10 mouse cellular contexts compared by ENCODE assay signal in the genomic region with DNA sequence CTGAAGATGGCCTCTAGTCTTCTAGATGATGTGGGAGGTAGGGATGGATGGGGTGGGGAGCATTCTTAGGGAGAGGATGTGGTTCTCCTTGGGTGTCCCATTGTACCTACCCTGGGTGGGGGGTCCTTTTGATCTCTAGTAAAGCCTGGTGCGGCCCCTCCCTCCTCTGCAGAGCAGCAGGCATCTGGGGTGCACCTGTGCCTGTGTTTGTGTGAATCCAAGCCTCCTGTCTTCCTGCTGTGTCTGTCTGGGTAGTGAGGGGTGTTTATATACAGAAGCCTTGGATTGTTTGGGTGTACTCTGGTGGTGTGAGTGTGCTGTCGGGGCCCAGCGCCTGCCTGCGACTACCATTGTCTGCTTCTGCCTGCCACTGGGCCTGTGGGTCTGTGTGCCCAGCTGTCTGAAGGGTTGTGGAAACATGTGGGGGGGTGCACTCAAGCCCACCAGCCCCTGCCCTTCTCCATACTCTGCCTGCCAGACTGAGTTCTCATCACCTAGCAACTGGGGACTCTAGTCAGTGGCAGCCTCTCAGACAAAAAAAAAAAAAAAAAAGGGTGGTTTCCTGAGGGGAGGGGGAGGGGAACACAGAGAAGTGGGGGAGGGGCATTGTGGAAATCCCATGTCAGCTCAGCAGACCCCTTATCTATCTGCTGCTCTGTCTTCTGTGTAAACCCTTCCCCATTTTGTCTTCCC. TPM values are rescaled to one million over a fixed set of nuclear protein-coding genes. Genes with fewer than 3 reads are reported as not detected.
DNase-seq lines count a peak whose midpoint lies in the region; ATAC-seq and TF ChIP-seq lines count a peak whose summit lies in the region.
"Had no signal": no experiment of that assay in that cellular context is flagged by ENCODE, and none has a peak within 500 bp of the region (broad histone marks: within the 10 kb centered on the region; RNA-seq: fewer than 3 reads in every experiment).

No protein-coding gene starts in this region.

- H3K4me3 ChIP-seq in lung, embryonic 14.5 days (ENCODE audit: low read depth, low read length): no peak overlapping the region
- no peak overlapping the region for H3K4me3 ChIP-seq in lung, adult 2 months (replicated peaks; ENCODE audit: extremely low read depth, low read depth, low read length)
- no peak overlapping the region for H3K4me3 ChIP-seq in embryonic facial prominence, embryonic 12.5 days

- no peaks in the 10 kb centered on the region for H3K9me3 ChIP-seq in lung, embryonic 14.5 days (ENCODE audit: low read depth, low read length)
- H3K9me3 ChIP-seq in embryonic facial prominence, embryonic 12.5 days: no peaks in the 10 kb centered on the region

- peak; percentile 39; the same call in 1 of the 2 replicates for ATAC-seq in lung, embryonic 14.5 days (ENCODE audit: insufficient read depth)
- ATAC-seq in embryonic facial prominence, embryonic 12.5 days (ENCODE audit: insufficient number of reproducible peaks, insufficient read depth, low FRiP score, low TSS enrichment): peak; percentile 36; the same call in 1 of the 2 replicates
- ATAC-seq: liver, postnatal 0 days had no signal

- TF ChIP-seq CTCF in lung, embryonic 14.5 days (IDR thresholded peaks at IDR 0.05; ENCODE audit: low read depth): no peak
- no peak for TF ChIP-seq CTCF in lung, adult 2 months (IDR thresholded peaks at IDR 0.05; ENCODE audit: insufficient read depth, low read length)

- no peaks in the 10 kb centered on the region for H3K27me3 ChIP-seq in lung, embryonic 14.5 days (ENCODE audit: insufficient read depth, low read length)
- 0 out of 2 replicates have a peak, but pooled peaks cover 7% of the 10 kb centered on the region for H3K27me3 ChIP-seq in embryonic facial prominence, embryonic 12.5 days

- peaks cover 13% of the 10 kb centered on the region for H3K4me1 ChIP-seq in lung, embryonic 14.5 days (ENCODE audit: insufficient read depth)
- peaks cover 21% of the 10 kb centered on the region for H3K4me1 ChIP-seq in lung, adult 2 months (ENCODE audit: control insufficient read depth, insufficient read depth, low read length)
- H3K4me1 ChIP-seq in embryonic facial prominence, embryonic 12.5 days: peaks cover 32% of the 10 kb centered on the region

- WGBS in lung, embryonic 14.5 days: 18% methylated on average over 4 of the region's 4 CpGs
- 53% methylated on average over 4 of the region's 4 CpGs for WGBS in lung, adult 2 months
- WGBS in embryonic facial prominence, embryonic 12.5 days: 36% methylated on average over 4 of the region's 4 CpGs

- H3K27ac ChIP-seq in lung, embryonic 14.5 days (ENCODE audit: low read depth): no peak overlapping the region; the same call in 1 of the 2 replicates
- H3K27ac ChIP-seq in embryonic facial prominence, embryonic 12.5 days: no peak overlapping the region

- H3K36me3 ChIP-seq in lung, embryonic 14.5 days (ENCODE audit: insufficient read depth): no peaks in the 10 kb centered on the region
- no peaks in the 10 kb centered on the region for H3K36me3 ChIP-seq in embryonic facial prominence, embryonic 12.5 days

- DNase-seq in lung, embryonic 14.5 days: no peak
- no peak for DNase-seq in lung, adult 2 months
- peak; percentile 15 for DNase-seq in induced T-regulatory cell, adult 2 months (ENCODE audit: low read depth)
- DNase-seq in thymus, postnatal 14 days: peak; percentile 74
- no peak for DNase-seq in cerebellum, adult 9-11 months
- no peak for DNase-seq in T-cell, adult 2 months (ENCODE audit: low spot score)
- no peak for DNase-seq in natural killer cell, adult 2 months (ENCODE audit: low spot score in 2 of 2)
- DNase-seq: cerebellum, adult 11 months; liver, postnatal 0 days had no signal

- H3K9ac ChIP-seq in lung, embryonic 14.5 days: no peak overlapping the region
- H3K9ac ChIP-seq in embryonic facial prominence, embryonic 12.5 days: no peak overlapping the region
- H3K9ac ChIP-seq: liver, postnatal 0 days had no signal

- no peak overlapping the region for H3K4me2 ChIP-seq in lung, embryonic 14.5 days
- H3K4me2 ChIP-seq in embryonic facial prominence, embryonic 12.5 days (replicated peaks): no peak overlapping the region

- no peak for TF ChIP-seq POLR2A in lung, adult 2 months (IDR thresholded peaks at IDR 0.05; ENCODE audit: borderline replicate concordance, extremely low read depth, low read depth, low read length)

RNA-seq across cellular contexts. Expression of gene Tpra1, which starts 36.1 kb away (rescaled TPM):
- polyA plus RNA-seq in lung, embryonic 14.5 days (2014; fragmentation: Nextera tagmentation; extraction: Ambion mirVana): 49.4 and 53.6 TPM in 2 replicates
- 176 and 184 TPM in 2 replicates for polyA plus RNA-seq in lung, adult 2 months (2012; rRNA removed)
- polyA plus RNA-seq in embryonic facial prominence, embryonic 12.5 days (2016; fragmentation: Nextera tagmentation; extraction: Ambion mirVana): 86.3 and 90.6 TPM in 2 replicates

RNA-seq across cellular contexts. Expression of gene Mcm2, which starts 39.5 kb away (rescaled TPM):
- polyA plus RNA-seq in lung, embryonic 14.5 days (2014; fragmentation: Nextera tagmentation; extraction: Ambion mirVana): 153 and 164 TPM in 2 replicates
- 11.1 and 12.6 TPM in 2 replicates for polyA plus RNA-seq in lung, adult 2 months (2012; rRNA removed)
- 169 and 171 TPM in 2 replicates for polyA plus RNA-seq in embryonic facial prominence, embryonic 12.5 days (2016; fragmentation: Nextera tagmentation; extraction: Ambion mirVana)

Comparison
In these comparisons a context has a peak if more than half of its experiments do, and no peak if none do; other contexts are left out.
1. RNA of gene Mcm2, which starts 39.5 kb away (polyA plus RNA-seq): 169 to 171 TPM in embryonic facial prominence, embryonic 12.5 days and 153 to 164 TPM in lung, embryonic 14.5 days; 11.1 to 12.6 TPM in lung, adult 2 months; every median in the first group is over 10 times any median in the second.
2. DNase-seq: peak in induced T-regulatory cell, adult 2 months (single experiment) and thymus, postnatal 14 days (single experiment); none in lung, embryonic 14.5 days (single experiment), lung, adult 2 months (single experiment), cerebellum, adult 9-11 months (single experiment), T-cell, adult 2 months (single experiment) and natural killer cell, adult 2 months (0 of 2).